Mouse (Mus musculus): ENCODE results near the gene Slc2a9.

- TF ChIP-seq POLR2A (IDR thresholded peaks at IDR 0.05; ENCODE audit: low read depth, low read length) (no peak), CTCF (IDR thresholded peaks at IDR 0.05; ENCODE audit: borderline replicate concordance, insufficient read depth, low read length) (no peak)
These were observed 73.8 kb downstream of the Slc2a9 start for GRCm38 (mm10) chr5:38429106-38429505.
